Mouse (Mus musculus): Measurements from ENCODE around the gene Atp2c2. TPM values are rescaled to one million over a fixed set of nuclear protein-coding genes. Genes with fewer than 3 reads are reported as not detected.

Gene Atp2c2
- not detected for polyA plus RNA-seq (2014; fragmentation: Illumina TruSeq; extraction: RNeasy Lipid Tissue Mini Kit (QIAGEN cat#74804); ENCODE audit: low read depth, low replicate concordance)

DNA sequence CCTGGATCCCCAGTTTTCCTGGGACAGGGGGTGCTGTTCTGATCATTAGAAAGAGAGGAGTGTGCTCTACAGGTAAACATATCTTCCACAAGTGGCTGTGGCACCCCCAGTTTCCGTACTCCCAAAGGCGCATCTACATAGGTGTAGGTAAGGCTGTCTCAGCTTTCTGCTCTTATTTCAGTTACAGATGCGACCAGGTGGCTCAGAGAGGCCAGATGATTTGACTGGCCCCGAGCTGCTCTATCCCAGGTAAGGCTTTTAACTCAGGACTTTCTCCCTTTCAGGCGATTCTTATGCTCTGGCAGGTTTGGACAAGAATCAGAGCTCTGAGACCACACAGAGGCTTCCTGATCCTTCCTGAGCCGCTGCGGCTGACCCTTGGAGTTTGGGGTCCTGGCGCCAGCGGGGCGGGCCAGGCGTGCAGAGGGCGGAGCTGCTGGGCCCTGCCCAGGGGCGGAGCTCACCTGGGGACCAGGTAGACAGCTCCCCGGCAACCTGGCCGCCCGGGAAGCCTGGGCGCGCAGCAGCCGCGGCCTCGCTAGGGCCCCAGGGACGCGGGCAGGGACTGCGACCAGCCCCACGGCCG is at the start of gene Atp2c2:
Atp2c2 (plus strand) TSS at position 461 of the 586 bp plus-strand sequence.

DNA sequence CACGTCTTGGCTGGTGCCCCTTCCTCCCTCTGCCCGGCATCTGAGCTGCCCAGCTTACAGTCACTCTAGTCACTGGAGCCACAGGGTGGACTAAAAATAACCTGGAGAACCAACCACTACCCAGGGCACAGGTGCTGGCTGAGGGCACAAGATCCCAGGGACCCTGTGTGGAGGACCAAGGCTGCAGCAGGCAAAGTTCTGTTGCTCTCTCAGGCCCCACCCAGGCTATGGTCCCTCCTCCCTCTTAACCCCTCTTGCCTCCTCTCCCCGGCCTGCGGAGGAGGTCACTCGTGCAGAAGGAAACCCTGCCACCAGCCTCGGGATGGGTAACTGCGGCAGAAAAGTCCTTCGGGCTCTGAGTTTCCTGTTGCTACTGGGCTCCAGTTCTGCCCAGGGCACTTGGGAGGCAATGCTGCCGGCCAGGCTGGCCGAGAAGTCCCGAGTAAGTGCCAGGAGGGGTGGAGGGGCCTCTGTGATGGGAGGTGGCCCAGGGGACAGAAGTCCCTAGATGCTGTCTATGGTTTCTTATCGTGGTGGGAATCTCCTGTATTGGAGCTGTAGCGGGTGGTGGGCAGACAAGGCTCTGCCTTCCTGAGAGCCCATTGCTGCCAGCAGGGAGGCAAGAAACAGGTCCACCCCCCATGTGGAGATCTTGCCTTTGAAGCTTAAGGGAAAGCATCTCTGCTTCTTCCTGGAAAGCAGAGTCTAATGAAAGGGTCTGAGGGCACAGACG is 33.4 kb upstream of the Atp2c2 start, which contains the start of gene Wfdc1:
Wfdc1 (plus strand) TSS at position 147 of the 733 bp plus-strand sequence.

DNA sequence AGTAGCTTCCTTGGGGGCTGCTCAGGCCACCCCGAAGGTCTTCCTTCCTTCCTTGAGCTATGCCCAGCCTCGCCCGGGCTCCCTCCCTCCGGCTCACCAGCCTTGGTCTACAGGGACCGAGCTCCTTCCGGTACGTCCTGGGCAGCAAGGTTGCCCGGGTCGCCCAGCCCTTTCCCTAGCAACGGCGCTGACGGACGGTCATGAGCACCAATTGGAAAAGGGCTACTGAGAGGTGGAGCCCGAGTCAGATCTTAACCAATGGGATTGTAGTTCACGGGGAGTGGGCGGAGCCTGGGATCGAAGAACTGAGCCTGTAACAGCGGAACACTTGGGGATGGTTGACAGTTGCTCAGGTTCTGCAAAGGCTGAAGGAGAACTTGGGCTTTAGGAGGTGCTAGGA is 78.5 kb downstream of the Atp2c2 start, which contains the start of gene Tldc1:
Tldc1 (minus strand) TSS at position 154 of the 400 bp plus-strand sequence.

Other genes with a start within 250 kb of the Atp2c2 start
- not detected for gene Slc38a8, start 198.3 kb upstream of the Atp2c2 start, polyA plus RNA-seq (2014; fragmentation: Illumina TruSeq; extraction: RNeasy Lipid Tissue Mini Kit (QIAGEN cat#74804); ENCODE audit: low read depth, low replicate concordance)
- gene Mbtps1, start 141.3 kb upstream of the Atp2c2 start, polyA plus RNA-seq (2014; fragmentation: Illumina TruSeq; extraction: RNeasy Lipid Tissue Mini Kit (QIAGEN cat#74804); ENCODE audit: low read depth, low replicate concordance): 13.8 TPM
- gene Hsdl1, start 124.8 kb upstream of the Atp2c2 start, polyA plus RNA-seq (2014; fragmentation: Illumina TruSeq; extraction: RNeasy Lipid Tissue Mini Kit (QIAGEN cat#74804); ENCODE audit: low read depth, low replicate concordance): 2.6 TPM
- gene Dnaaf1, start 124.8 kb upstream of the Atp2c2 start, polyA plus RNA-seq (2014; fragmentation: Illumina TruSeq; extraction: RNeasy Lipid Tissue Mini Kit (QIAGEN cat#74804); ENCODE audit: low read depth, low replicate concordance): not detected
- gene Taf1c, start 94.8 kb upstream of the Atp2c2 start, polyA plus RNA-seq (2014; fragmentation: Illumina TruSeq; extraction: RNeasy Lipid Tissue Mini Kit (QIAGEN cat#74804); ENCODE audit: low read depth, low replicate concordance): not detected
- not detected for gene Adad2, start 87.3 kb upstream of the Atp2c2 start, polyA plus RNA-seq (2014; fragmentation: Illumina TruSeq; extraction: RNeasy Lipid Tissue Mini Kit (QIAGEN cat#74804); ENCODE audit: low read depth, low replicate concordance)
- gene Kcng4, start 64.3 kb upstream of the Atp2c2 start, polyA plus RNA-seq (2014; fragmentation: Illumina TruSeq; extraction: RNeasy Lipid Tissue Mini Kit (QIAGEN cat#74804); ENCODE audit: low read depth, low replicate concordance): not detected
- gene Wfdc1, start 33.6 kb upstream of the Atp2c2 start, polyA plus RNA-seq (2014; fragmentation: Illumina TruSeq; extraction: RNeasy Lipid Tissue Mini Kit (QIAGEN cat#74804); ENCODE audit: low read depth, low replicate concordance): 2.4 TPM
- gene Tldc1, start 78.4 kb downstream of the Atp2c2 start, polyA plus RNA-seq (2014; fragmentation: Illumina TruSeq; extraction: RNeasy Lipid Tissue Mini Kit (QIAGEN cat#74804); ENCODE audit: low read depth, low replicate concordance): 1.9 TPM
- gene Cotl1, start 140.5 kb downstream of the Atp2c2 start, polyA plus RNA-seq (2014; fragmentation: Illumina TruSeq; extraction: RNeasy Lipid Tissue Mini Kit (QIAGEN cat#74804); ENCODE audit: low read depth, low replicate concordance): 0.40 TPM
- not detected for gene Klhl36, start 162.3 kb downstream of the Atp2c2 start, polyA plus RNA-seq (2014; fragmentation: Illumina TruSeq; extraction: RNeasy Lipid Tissue Mini Kit (QIAGEN cat#74804); ENCODE audit: low read depth, low replicate concordance)
- 37.0 TPM for gene Usp10, start 210.4 kb downstream of the Atp2c2 start, polyA plus RNA-seq (2014; fragmentation: Illumina TruSeq; extraction: RNeasy Lipid Tissue Mini Kit (QIAGEN cat#74804); ENCODE audit: low read depth, low replicate concordance)
- gene Gm20388, start 210.8 kb downstream of the Atp2c2 start, polyA plus RNA-seq (2014; fragmentation: Illumina TruSeq; extraction: RNeasy Lipid Tissue Mini Kit (QIAGEN cat#74804); ENCODE audit: low read depth, low replicate concordance): 2.9 TPM

All from liver, adult 10 weeks (tissue).